Mouse (Mus musculus): Measurements from ENCODE around the gene Adgrl1. TPM values are rescaled to one million over a fixed set of nuclear protein-coding genes. Genes with fewer than 3 reads are reported as not detected.

The Adgrl1 gene
- total RNA-seq, 1 experiment: 119 TPM

DNA sequence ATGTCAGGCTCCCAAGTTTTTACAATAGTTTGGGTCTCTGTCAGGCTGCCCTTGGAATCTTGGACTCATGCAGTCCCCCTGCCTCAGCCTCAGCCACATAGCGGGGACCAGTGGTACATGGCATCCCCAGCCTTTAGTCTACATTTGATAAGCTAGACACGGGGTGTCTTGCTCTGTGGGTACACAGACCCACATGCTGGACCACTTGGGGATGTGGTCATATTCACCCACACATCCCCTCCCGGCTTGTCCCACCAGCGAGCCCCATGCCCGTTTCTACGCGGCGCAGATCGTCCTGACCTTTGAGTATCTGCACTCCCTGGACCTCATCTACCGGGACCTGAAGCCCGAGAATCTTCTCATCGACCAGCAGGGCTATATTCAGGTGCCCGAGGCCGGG, 90.3 kb downstream of the Adgrl1 start:
- no peak for TF ChIP-seq HCFC1 (IDR thresholded peaks at IDR 0.05; ENCODE audit: borderline replicate concordance, insufficient read depth, low read length)
- no peak for TF ChIP-seq ZC3H11A (IDR thresholded peaks at IDR 0.05; ENCODE audit: borderline replicate concordance, low read depth, low read length)
- TF ChIP-seq ZNF384 (IDR thresholded peaks at IDR 0.05; ENCODE audit: low read depth, low read length): no peak
- TF ChIP-seq CHD2 (IDR thresholded peaks at IDR 0.05; ENCODE audit: low read depth, low read length): no peak
- TF ChIP-seq MAFK (IDR thresholded peaks at IDR 0.05; ENCODE audit: insufficient read depth, low read depth, low read length): no peak
- no peak overlapping the region for H3K9ac ChIP-seq (ENCODE audit: insufficient read depth, low read depth, low read length, poor library complexity, severe bottlenecking)
- no peak overlapping the region for H3K4me3 ChIP-seq (ENCODE audit: insufficient read depth in 1 of 2, low read depth in 1 of 2, low read length in 2 of 2, poor library complexity in 1 of 2, severe bottlenecking in 1 of 2)
- peaks cover 0 to 4% of the 10 kb centered on the region in 2 experiments; a peak in 1 of 4 replicates for H3K4me1 ChIP-seq (ENCODE audit: control insufficient read depth in 2 of 2, insufficient read depth in 2 of 2, low read length in 2 of 2, poor library complexity in 1 of 2)
- DNase-seq (ENCODE audit: low read depth, low spot score): no peak
- H3K9me3 ChIP-seq (ENCODE audit: control insufficient read depth, insufficient read depth, low read depth, low read length): no peaks in the 10 kb centered on the region
- no peak overlapping the region for H3K27ac ChIP-seq (ENCODE audit: insufficient read depth, low read depth, low read length, poor library complexity, severe bottlenecking)
- H3K36me3 ChIP-seq (ENCODE audit: control insufficient read depth, insufficient read depth, low read length, poor library complexity, severe bottlenecking): peaks cover 7% of the 10 kb centered on the region; the same call in 1 of the 2 replicates
- in situ Hi-C loops (cut with MboI; ENCODE audit: low sequenced_read_pairs in 2 of 2, unreplicated experiment in 2 of 2): no loop called here

Other genes with a start within 250 kb of the Adgrl1 start
- gene Gipc1, start 247.4 kb upstream of the Adgrl1 start, total RNA-seq (2012; rRNA removed): 73.2 and 73.7 TPM in 2 replicates
- 1.7 and 2.4 TPM in 2 replicates for gene Ptger1, start 233.4 kb upstream of the Adgrl1 start, total RNA-seq (2012; rRNA removed)
- gene Pkn1, start 200.9 kb upstream of the Adgrl1 start, total RNA-seq (2012; rRNA removed): 24.7 and 33.2 TPM in 2 replicates
- 274 and 324 TPM in 2 replicates for gene Ddx39, start 184.9 kb upstream of the Adgrl1 start, total RNA-seq (2012; rRNA removed)
- 92.2 and 135 TPM in 2 replicates for gene Adgre5, start 158.8 kb upstream of the Adgrl1 start, total RNA-seq (2012; rRNA removed)
- gene Gm10644, start 55.1 kb downstream of the Adgrl1 start, total RNA-seq (2012; rRNA removed): 1.8 and 3.1 TPM in 2 replicates
- gene Asf1b, start 55.4 kb downstream of the Adgrl1 start, total RNA-seq (2012; rRNA removed): 30.3 and 43.3 TPM in 2 replicates
- 19.4 and 31.4 TPM in 2 replicates for gene Prkaca, start 72.9 kb downstream of the Adgrl1 start, total RNA-seq (2012; rRNA removed)
- 125 and 191 TPM in 2 replicates for gene Samd1, start 97.6 kb downstream of the Adgrl1 start, total RNA-seq (2012; rRNA removed)
- gene 1700067K01Rik, start 101.4 kb downstream of the Adgrl1 start, total RNA-seq (2012; rRNA removed): 1.2 and 1.8 TPM in 2 replicates
- 4.6 and 9.1 TPM in 2 replicates for gene 2210011C24Rik, start 112.1 kb downstream of the Adgrl1 start, total RNA-seq (2012; rRNA removed)
- gene Palm3, start 121.4 kb downstream of the Adgrl1 start, total RNA-seq (2012; rRNA removed): 25.5 and 29.0 TPM in 2 replicates
- 0.89 and 3.6 TPM in 2 replicates for gene Il27ra, start 142.5 kb downstream of the Adgrl1 start, total RNA-seq (2012; rRNA removed)
- 7.3 and 26.6 TPM in 2 replicates for gene Rln3, start 144.9 kb downstream of the Adgrl1 start, total RNA-seq (2012; rRNA removed)
- 1.5 and 1.7 TPM in 2 replicates for gene Gm10643, start 165.0 kb downstream of the Adgrl1 start, total RNA-seq (2012; rRNA removed)
- gene Rfx1, start 166.7 kb downstream of the Adgrl1 start, total RNA-seq (2012; rRNA removed): 16.2 and 22.3 TPM in 2 replicates
- 53.5 and 62.0 TPM in 2 replicates for gene Dcaf15, start 204.7 kb downstream of the Adgrl1 start, total RNA-seq (2012; rRNA removed)
- gene Podnl1, start 225.9 kb downstream of the Adgrl1 start, total RNA-seq (2012; rRNA removed): 1.5 and 2.0 TPM in 2 replicates
- gene Cc2d1a, start 247.8 kb downstream of the Adgrl1 start, total RNA-seq (2012; rRNA removed): 17.7 and 18.9 TPM in 2 replicates
- 4.9 TPM in 2 replicates for gene 4930432K21Rik, start 247.9 kb downstream of the Adgrl1 start, total RNA-seq (2012; rRNA removed)